Mouse (Mus musculus) liver, postnatal 0 days (tissue): ENCODE data around the gene Tarsl2.

ENCODE experiments used
- CTCF ChIP-seq: sonication (generic); IDR thresholded peaks from 2 replicates; pipeline ENCODE4 v1.5.1; 2016; ENCODE audit warnings: antibody characterized with exemption, low read depth
- EP300 ChIP-seq: IDR thresholded peaks from 2 replicates; pipeline ENCODE4 v1.6.1; 2016; ENCODE audit warnings: antibody characterized with exemption, low read depth, mild to moderate bottlenecking

DNA sequence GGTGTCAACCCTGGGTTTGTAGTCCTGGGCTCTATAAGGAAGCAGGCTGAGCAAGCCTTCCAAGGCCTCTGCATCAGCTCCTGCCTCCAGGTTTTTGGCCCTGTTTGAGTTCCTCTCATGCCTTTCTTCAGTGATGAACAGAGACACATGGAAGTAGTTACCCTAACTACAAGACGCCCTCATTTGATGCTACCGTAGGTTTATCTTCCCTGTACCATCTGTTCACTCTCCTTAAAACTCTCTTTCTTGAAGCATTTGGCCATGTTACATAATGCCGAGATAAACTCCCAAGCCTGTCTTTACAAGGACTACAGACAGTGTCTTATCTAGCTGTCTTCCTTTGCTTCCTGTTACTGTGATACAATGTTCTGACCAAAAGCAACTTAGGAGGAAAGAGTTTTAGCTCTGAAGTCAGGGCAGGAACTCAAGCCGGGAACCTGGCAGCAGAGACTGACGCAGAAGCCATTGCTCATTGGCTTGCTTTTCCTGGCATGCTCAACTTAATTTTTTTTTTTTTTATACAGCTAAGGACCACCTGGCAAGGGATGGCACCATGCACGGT, 4.8 kb upstream of the Tarsl2 start:
- no peak for TF ChIP-seq CTCF
- peak; percentile 93 for TF ChIP-seq EP300
